Mouse (Mus musculus) frontal cortex, postnatal 36 days (tissue): ENCODE results near the gene Lipe.
"Not testable (repeated sequence)": the region's sequence is repeated elsewhere in the genome, so short reads cannot be mapped to it uniquely, and the experiment has no call there.

ENCODE experiments used
- DNase-seq, 2 experiments: peaks; one replicate each; pipeline ENCODE4 v3.0.0; 2022; ENCODE audit warnings: low spot score in 2 of 2

Gene Lipe

GRCm38 (mm10) chr7:25412833-25413441 is 14.4 kb upstream of the Lipe start, which contains the start of gene Cxcl17:
Gene Cxcl17 (minus strand): TSS chr7:25412886.
- no peak for DNase-seq

- DNase-seq, result no peak
Measured at GRCm38 (mm10) chr7:25411861-25412260, 13.4 kb upstream of the Lipe start.

GRCm38 (mm10) chr7:25410969-25411615 is 12.6 kb upstream of the Lipe start:
- no peak for DNase-seq

GRCm38 (mm10) chr7:25409114-25409760 is 10.7 kb upstream of the Lipe start:
- no peak for DNase-seq

- DNase-seq, result no peak
Measured at GRCm38 (mm10) chr7:25406468-25406867, 8.0 kb upstream of the Lipe start.

GRCm38 (mm10) chr7:25402671-25403101 is 4.2 kb upstream of the Lipe start:
- DNase-seq, result no peak

GRCm38 (mm10) chr7:25401986-25402385 is 3.5 kb upstream of the Lipe start:
- no peak for DNase-seq

GRCm38 (mm10) chr7:25401551-25401950 is 3.0 kb upstream of the Lipe start:
- DNase-seq, result no peak

- DNase-seq, result not testable (repeated sequence)
Measured at GRCm38 (mm10) chr7:25399028-25399427, 518 bp upstream of the Lipe start.

- no peak for DNase-seq
Measured at GRCm38 (mm10) chr7:25396621-25397020, 1.9 kb downstream of the Lipe start.

GRCm38 (mm10) chr7:25395558-25396521 is 2.7 kb downstream of the Lipe start:
- peak; percentile 93 to 96 for DNase-seq

- DNase-seq, result no peak
Measured at GRCm38 (mm10) chr7:25395186-25395557, 3.3 kb downstream of the Lipe start.

GRCm38 (mm10) chr7:25394754-25395153 is 3.8 kb downstream of the Lipe start:
- DNase-seq, result no peak

GRCm38 (mm10) chr7:25393451-25394210 is 4.9 kb downstream of the Lipe start:
- DNase-seq, result no peak

GRCm38 (mm10) chr7:25392851-25393250 is 5.7 kb downstream of the Lipe start:
- DNase-seq, result no peak

- DNase-seq, result no peak
Measured at GRCm38 (mm10) chr7:25391856-25392453, 6.6 kb downstream of the Lipe start.

GRCm38 (mm10) chr7:25390986-25391385 is 7.5 kb downstream of the Lipe start:
- DNase-seq, result no peak

GRCm38 (mm10) chr7:25390054-25390770 is 8.3 kb downstream of the Lipe start:
- no peak for DNase-seq

- no peak for DNase-seq
Measured at GRCm38 (mm10) chr7:25388916-25389315, 9.6 kb downstream of the Lipe start.

- no peak for DNase-seq
Measured at GRCm38 (mm10) chr7:25387811-25388440, 10.6 kb downstream of the Lipe start.
